Mouse (Mus musculus): ENCODE results near the gene Smyd5.

Gene Smyd5

DNA sequence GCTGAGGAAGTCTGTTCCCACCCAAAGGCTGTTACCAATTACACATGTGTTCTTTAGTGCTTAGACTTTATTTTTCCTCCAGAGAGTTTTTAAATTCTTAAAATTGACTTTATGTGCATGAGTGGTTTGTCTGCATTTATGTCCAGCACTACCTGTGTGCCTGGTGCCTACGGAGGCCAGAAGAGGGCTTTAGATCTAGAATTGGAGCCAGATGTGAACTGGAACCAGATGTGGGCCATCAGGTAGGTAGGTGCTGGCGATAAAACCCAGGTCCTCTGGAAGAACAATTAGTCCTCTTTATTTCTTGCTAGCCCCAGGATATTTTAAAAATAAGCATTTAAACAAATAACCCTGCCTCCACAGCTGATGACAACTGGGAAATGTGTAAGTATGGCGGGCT, 59.8 kb downstream of the Smyd5 start:
- no peak for DNase-seq (ENCODE audit: low read depth, low spot score)

Measured in skeletal muscle tissue, adult 2 months (tissue).